Mouse (Mus musculus) myocyte (in vitro differentiated cells): ENCODE measurements at regions not wholly inside any gene's neighbourhood (a gene's known extent, or its start where the extent isn't known, plus 50 kb on each side); places are given as distances from the start of the nearest gene placed in this dataset.
"Not testable (repeated sequence)": the region's sequence is repeated elsewhere in the genome, so short reads cannot be mapped to it uniquely, and the experiment has no call there.

Experiments
- H3K27me3 ChIP-seq: one replicate; pipeline ENCODE4 v1.6.1; 2011; ENCODE audit not compliant: control insufficient read depth, insufficient read depth, insufficient read length
- H3K36me3 ChIP-seq: one replicate; pipeline ENCODE4 v1.6.1; 2011; ENCODE audit not compliant: control insufficient read depth, insufficient read depth
- H3K4me2 ChIP-seq: one replicate; pipeline ENCODE4 v1.6.1; 2011; ENCODE audit warnings: low read depth, control low read depth
- H3K4me3 ChIP-seq: one replicate; pipeline ENCODE4 v1.5.1; 2011; ENCODE audit warnings: mild to moderate bottlenecking, control low read depth, moderate library complexity
- H3K79me2 ChIP-seq: one replicate; pipeline ENCODE4 v1.6.1; 2011; ENCODE audit not compliant: control insufficient read depth, insufficient read depth
- H3ac ChIP-seq: one replicate; pipeline ENCODE4 v1.6.1; 2011; ENCODE audit not compliant: control insufficient read depth, insufficient read length
- CEBPB ChIP-seq: IDR thresholded peaks from 2 replicates; pipeline ENCODE4 v1.6.1; 2011; ENCODE audit warnings: mild to moderate bottlenecking, moderate library complexity; ENCODE audit not compliant: poor library complexity, insufficient read depth, severe bottlenecking
- E2F4 ChIP-seq: IDR thresholded peaks from one replicate; pipeline ENCODE4 v1.6.1; 2011; ENCODE audit warnings: mild to moderate bottlenecking, control low read depth, moderate library complexity; ENCODE audit not compliant: insufficient read depth
- MAX ChIP-seq: IDR thresholded peaks from one replicate; pipeline ENCODE4 v1.6.1; 2011; ENCODE audit warnings: low read depth, mild to moderate bottlenecking, control low read depth
- MYOD1 ChIP-seq, 3 experiments: IDR thresholded peaks; one replicate each; pipeline ENCODE4 v1.6.1; 2011; ENCODE audit warnings: control low read depth in 2 of 3, low read depth in 2 of 3, mild to moderate bottlenecking in 2 of 3, moderate library complexity in 1 of 3; ENCODE audit not compliant: insufficient read length in 2 of 3, control insufficient read depth in 1 of 3
- MYOG ChIP-seq, 3 experiments: IDR thresholded peaks; one replicate each; pipeline ENCODE4 v1.6.1; 2011; ENCODE audit warnings: control low read depth in 2 of 3, low read depth in 2 of 3, mild to moderate bottlenecking in 2 of 3; ENCODE audit not compliant: insufficient read length in 2 of 3, control insufficient read depth in 1 of 3, insufficient read depth in 1 of 3
- POLR2A ChIP-seq: IDR thresholded peaks from one replicate; pipeline ENCODE4 v1.6.1; 2011; ENCODE audit warnings: low read depth, mild to moderate bottlenecking, control low read depth, moderate library complexity; ENCODE audit not compliant: insufficient read length
- POLR2AphosphoS2 ChIP-seq: IDR thresholded peaks from one replicate; pipeline ENCODE4 v1.6.1; 2011; ENCODE audit warnings: low read depth, control low read depth; ENCODE audit not compliant: insufficient read length
- REST ChIP-seq: IDR thresholded peaks from one replicate; pipeline ENCODE4 v1.6.1; 2011; ENCODE audit warnings: mild to moderate bottlenecking, control low read depth, moderate library complexity; ENCODE audit not compliant: insufficient read depth, insufficient read length
- SRF ChIP-seq: IDR thresholded peaks from one replicate; pipeline ENCODE4 v1.6.1; 2011; ENCODE audit warnings: low read depth; ENCODE audit not compliant: control insufficient read depth, insufficient read length
- TCF12 ChIP-seq: IDR thresholded peaks from one replicate; pipeline ENCODE4 v1.6.1; 2011; ENCODE audit warnings: mild to moderate bottlenecking, control low read depth; ENCODE audit not compliant: poor library complexity, insufficient read depth, severe bottlenecking
- TCF3 ChIP-seq: IDR thresholded peaks from one replicate; pipeline ENCODE4 v1.6.1; 2011; ENCODE audit warnings: low read depth, control low read depth; ENCODE audit not compliant: insufficient read length
- USF1 ChIP-seq: IDR thresholded peaks from one replicate; pipeline ENCODE4 v1.6.1; 2011; ENCODE audit warnings: low read depth, mild to moderate bottlenecking, control low read depth, moderate library complexity

- Histone ChIP-seq H3K4me3 (no peak overlapping the region), H3K4me2 (no peak overlapping the region)
- TF ChIP-seq POLR2A, result no peak
- TF ChIP-seq TCF12, result no peak
- TF ChIP-seq USF1, result no peak
- no peak for TF ChIP-seq POLR2AphosphoS2
- TF ChIP-seq REST, result no peak
- no peak for TF ChIP-seq CEBPB
- TF ChIP-seq MYOD1 (IDR thresholded peaks at IDR 0.05; ENCODE audit: control insufficient read depth in 1 of 3, insufficient read length in 2 of 3, low read depth in 2 of 3), result no peak
- TF ChIP-seq E2F4, result no peak
- TF ChIP-seq MAX, result no peak
- TF ChIP-seq MYOG (IDR thresholded peaks at IDR 0.05; ENCODE audit: control insufficient read depth in 1 of 3, insufficient read depth in 1 of 3, insufficient read length in 2 of 3, low read depth in 2 of 3), result no peak
- TF ChIP-seq SRF, result no peak
- no peak for TF ChIP-seq TCF3
These were observed 199.9 kb upstream of the Fbxl7 start for GRCm38 (mm10) chr15:27095231-27095630.

GRCm38 (mm10) chr15:27101610-27102009 is 206.2 kb upstream of the Fbxl7 start:
- H3ac ChIP-seq, H3K27me3 ChIP-seq, H3K4me3 ChIP-seq, H3K79me2 ChIP-seq, H3K36me3 ChIP-seq, H3K4me2 ChIP-seq: not testable (repeated sequence)

More at GRCm38 (mm10) chr15:27095231-27095630, 199.9 kb upstream of the Fbxl7 start:
- peaks cover 4% of the 10 kb centered on the region for H3K27me3 ChIP-seq
- H3K79me2 ChIP-seq, result no peaks in the 10 kb centered on the region
- H3K36me3 ChIP-seq, result no peaks in the 10 kb centered on the region
- H3ac ChIP-seq, result no peak overlapping the region

GRCm38 (mm10) chr15:27109130-27109529 is 213.8 kb upstream of the Fbxl7 start:
- no peak overlapping the region for H3K4me2 ChIP-seq
- no peak for TF ChIP-seq MYOG (IDR thresholded peaks at IDR 0.05; ENCODE audit: control insufficient read depth in 1 of 3, insufficient read depth in 1 of 3, insufficient read length in 2 of 3, low read depth in 2 of 3)
- TF ChIP-seq TCF12, result no peak
- TF ChIP-seq USF1, result no peak
- no peak for TF ChIP-seq SRF
- TF ChIP-seq MYOD1 (IDR thresholded peaks at IDR 0.05; ENCODE audit: control insufficient read depth in 1 of 3, insufficient read length in 2 of 3, low read depth in 2 of 3), result no peak
- TF ChIP-seq MAX, result no peak
- TF ChIP-seq REST, result no peak
- no peak for TF ChIP-seq E2F4
- TF ChIP-seq POLR2AphosphoS2, result no peak
- no peak for TF ChIP-seq TCF3
- no peak for TF ChIP-seq POLR2A
- TF ChIP-seq CEBPB, result no peak
- no peak overlapping the region for H3ac ChIP-seq
- no peak overlapping the region for H3K4me3 ChIP-seq
- no peaks in the 10 kb centered on the region for H3K36me3 ChIP-seq
- H3K27me3 ChIP-seq, result no peaks in the 10 kb centered on the region
- H3K79me2 ChIP-seq, result no peaks in the 10 kb centered on the region

- H3K4me2 ChIP-seq, result no peak overlapping the region
- H3K4me3 ChIP-seq, result no peak overlapping the region
- TF ChIP-seq USF1, result no peak
- no peaks in the 10 kb centered on the region for H3K36me3 ChIP-seq
- H3ac ChIP-seq, result no peak overlapping the region
- H3K79me2 ChIP-seq, result no peaks in the 10 kb centered on the region
- peaks cover 5% of the 10 kb centered on the region for H3K27me3 ChIP-seq
These were observed 234.3 kb upstream of the Fbxl7 start for GRCm38 (mm10) chr15:27129697-27130096.

GRCm38 (mm10) chr15:27132761-27133160 is 237.4 kb upstream of the Fbxl7 start:
- H3K27me3 ChIP-seq, result peaks cover 5% of the 10 kb centered on the region
- no peaks in the 10 kb centered on the region for H3K79me2 ChIP-seq
- no peak overlapping the region for H3ac ChIP-seq
- no peak overlapping the region for H3K4me3 ChIP-seq
- TF ChIP-seq USF1 (no peak), TCF12 (no peak), CEBPB (no peak), POLR2A (no peak), SRF (no peak), MYOG (IDR thresholded peaks at IDR 0.05; ENCODE audit: control insufficient read depth in 1 of 3, insufficient read depth in 1 of 3, insufficient read length in 2 of 3, low read depth in 2 of 3) (no peak), REST (no peak), MYOD1 (IDR thresholded peaks at IDR 0.05; ENCODE audit: control insufficient read depth in 1 of 3, insufficient read length in 2 of 3, low read depth in 2 of 3) (no peak), E2F4 (no peak), TCF3 (no peak), MAX (no peak), POLR2AphosphoS2 (no peak)
- no peaks in the 10 kb centered on the region for H3K36me3 ChIP-seq
- no peak overlapping the region for H3K4me2 ChIP-seq
